In the genomic region with DNA sequence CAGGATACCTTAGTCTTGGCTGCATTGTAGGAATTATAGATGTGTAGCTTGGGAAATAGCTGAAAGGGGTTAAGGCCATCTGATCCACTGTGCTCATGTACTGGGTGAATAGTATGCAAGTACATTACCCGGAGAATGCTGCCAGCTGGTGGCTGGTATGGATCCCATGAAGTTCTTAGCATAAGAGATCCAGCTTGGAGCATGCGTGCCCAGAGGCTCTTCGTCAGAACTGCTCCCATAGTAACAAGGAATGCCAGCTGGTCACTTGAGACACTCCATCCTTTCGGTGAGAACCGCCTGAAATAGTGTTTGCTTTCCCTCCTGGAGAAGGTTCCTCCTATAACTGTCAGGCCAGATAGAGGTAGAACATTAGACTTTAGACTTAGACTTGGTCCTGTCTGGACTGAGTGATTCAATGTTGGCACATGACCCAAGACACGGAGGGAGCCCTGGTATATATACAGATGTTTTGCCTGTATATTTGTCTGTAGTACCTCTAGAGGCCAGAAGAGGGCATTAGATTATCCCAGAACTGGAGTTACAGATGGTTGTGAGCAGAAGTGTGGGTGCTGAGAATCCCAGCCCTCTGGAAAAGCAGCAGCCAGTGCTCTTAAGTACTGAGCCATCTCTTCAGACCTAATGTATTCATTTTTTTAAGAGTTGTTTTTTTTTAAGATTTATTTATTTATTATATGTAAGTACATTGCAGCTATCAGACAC, we compare ENCODE assay signal across 8 mouse cellular contexts. TPM values are rescaled to one million over a fixed set of nuclear protein-coding genes. Genes with fewer than 3 reads are reported as not detected.
A peak's percentile ranks its signal among the peaks of the same experiment; 100 is the strongest.
DNase-seq lines count a peak whose midpoint lies in the region; ATAC-seq and TF ChIP-seq lines count a peak whose summit lies in the region.
"Had no signal": no experiment of that assay in that cellular context is flagged by ENCODE, and none has a peak within 500 bp of the region (broad histone marks: within the 10 kb centered on the region; RNA-seq: fewer than 3 reads in every experiment).

No protein-coding gene starts in this region.

- no peak overlapping the region for H3K9ac ChIP-seq in kidney, embryonic 15.5 days

- no peaks in the 10 kb centered on the region for H3K9me3 ChIP-seq in kidney, embryonic 15.5 days (replicated peaks)

- no peaks in the 10 kb centered on the region for H3K27me3 ChIP-seq in kidney, adult 2 months (replicated peaks; ENCODE audit: control insufficient read depth, insufficient read depth, low read length)
- H3K27me3 ChIP-seq in kidney, embryonic 15.5 days: no peaks in the 10 kb centered on the region

- ATAC-seq in kidney, embryonic 15.5 days (replicated peaks; ENCODE audit: low FRiP score): no peak

- no peaks in the 10 kb centered on the region; the same call in 1 of the 2 replicates for H3K36me3 ChIP-seq in kidney, adult 2 months (ENCODE audit: control insufficient read depth, insufficient read depth, low read length)
- peaks cover 35% of the 10 kb centered on the region for H3K36me3 ChIP-seq in kidney, embryonic 15.5 days

- H3K4me2 ChIP-seq in kidney, embryonic 15.5 days: no peak overlapping the region

- peaks cover 25% of the 10 kb centered on the region for H3K4me1 ChIP-seq in kidney, adult 2 months (ENCODE audit: control insufficient read depth, insufficient read depth, low read length)
- peaks cover 30% of the 10 kb centered on the region for H3K4me1 ChIP-seq in kidney, embryonic 15.5 days

- DNase-seq in kidney, adult 2 months: no peak
- peak; percentile 30 for DNase-seq in MN1 (ENCODE audit: low spot score)
- DNase-seq in frontal cortex, postnatal 36 days (ENCODE audit: low spot score in 2 of 2): peak; percentile 26 to 73
- peak; percentile 43 for DNase-seq in retina, embryonic 14.5 days (ENCODE audit: low spot score)
- no peak for DNase-seq in gastrocnemius, postnatal 25 days
- DNase-seq in urinary bladder, adult 18-20 months (ENCODE audit: low spot score in 2 of 2): no peak
- DNase-seq: cerebellum, adult 18-20 months had no signal

- H3K4me3 ChIP-seq in kidney, adult 2 months (ENCODE audit: insufficient read depth, low read depth, low read length): no peak overlapping the region
- no peak overlapping the region for H3K4me3 ChIP-seq in kidney, embryonic 15.5 days (replicated peaks)

- TF ChIP-seq POLR2A in kidney, adult 2 months (IDR thresholded peaks at IDR 0.05; ENCODE audit: low read depth, low read length): no peak

- H3K27ac ChIP-seq in kidney, adult 2 months (ENCODE audit: insufficient read depth, low read depth, low read length): no peak overlapping the region
- H3K27ac ChIP-seq in kidney, embryonic 15.5 days: no peak overlapping the region

- 0 out of 2 replicates have a peak, but pooled peaks have one; percentile 11 for TF ChIP-seq CTCF in kidney, adult 2 months (conservative IDR thresholded peaks at IDR 0.05; ENCODE audit: insufficient read depth, insufficient read length, low read depth, low read length)

- WGBS in kidney, adult 2 months: 50% methylated on average over 6 of the region's 6 CpGs
- 85% methylated on average over 6 of the region's 6 CpGs for WGBS in kidney, embryonic 15.5 days

RNA-seq across cellular contexts. Expression of gene Ptma, which starts 7.0 kb away (rescaled TPM):
- polyA plus RNA-seq in kidney, adult 2 months (2012; rRNA removed): 622 and 651 TPM in 2 replicates
- polyA plus RNA-seq in kidney, embryonic 15.5 days (2015; fragmentation: Nextera tagmentation; extraction: Ambion mirVana): 2,949 and 3,271 TPM in 2 replicates
- total RNA-seq in gastrocnemius, postnatal 25 days (2021): 100 to 1,000 TPM; 100 to 129 TPM

RNA-seq across cellular contexts. Expression of gene Pde6d, which starts 48.9 kb away (rescaled TPM):
- 20.2 and 24.9 TPM in 2 replicates for polyA plus RNA-seq in kidney, adult 2 months (2012; rRNA removed)
- 61.5 and 64.7 TPM in 2 replicates for polyA plus RNA-seq in kidney, embryonic 15.5 days (2015; fragmentation: Nextera tagmentation; extraction: Ambion mirVana)
- total RNA-seq in gastrocnemius, postnatal 25 days (2021): 10 to 100 TPM; 21.9 to 29.6 TPM

RNA-seq across cellular contexts. Expression of gene Cops7b, which starts 49.1 kb away (rescaled TPM):
- 20.1 and 22.5 TPM in 2 replicates for polyA plus RNA-seq in kidney, adult 2 months (2012; rRNA removed)
- polyA plus RNA-seq in kidney, embryonic 15.5 days (2015; fragmentation: Nextera tagmentation; extraction: Ambion mirVana): 42.9 and 43.6 TPM in 2 replicates
- 10 to 100 TPM in 1 of 2 experiments, 1 to 10 TPM in 1; 9.6 to 10.4 TPM for total RNA-seq in gastrocnemius, postnatal 25 days (2021)

Comparison
In these comparisons a context has a peak if more than half of its experiments do, and no peak if none do; other contexts are left out.
1. DNase-seq: peak in MN1 (single experiment), frontal cortex, postnatal 36 days (2 of 2) and retina, embryonic 14.5 days (single experiment); none in kidney, adult 2 months (single experiment), gastrocnemius, postnatal 25 days (single experiment) and urinary bladder, adult 18-20 months (0 of 2).